8 mouse cellular contexts compared by ENCODE assay signal in the genomic region with DNA sequence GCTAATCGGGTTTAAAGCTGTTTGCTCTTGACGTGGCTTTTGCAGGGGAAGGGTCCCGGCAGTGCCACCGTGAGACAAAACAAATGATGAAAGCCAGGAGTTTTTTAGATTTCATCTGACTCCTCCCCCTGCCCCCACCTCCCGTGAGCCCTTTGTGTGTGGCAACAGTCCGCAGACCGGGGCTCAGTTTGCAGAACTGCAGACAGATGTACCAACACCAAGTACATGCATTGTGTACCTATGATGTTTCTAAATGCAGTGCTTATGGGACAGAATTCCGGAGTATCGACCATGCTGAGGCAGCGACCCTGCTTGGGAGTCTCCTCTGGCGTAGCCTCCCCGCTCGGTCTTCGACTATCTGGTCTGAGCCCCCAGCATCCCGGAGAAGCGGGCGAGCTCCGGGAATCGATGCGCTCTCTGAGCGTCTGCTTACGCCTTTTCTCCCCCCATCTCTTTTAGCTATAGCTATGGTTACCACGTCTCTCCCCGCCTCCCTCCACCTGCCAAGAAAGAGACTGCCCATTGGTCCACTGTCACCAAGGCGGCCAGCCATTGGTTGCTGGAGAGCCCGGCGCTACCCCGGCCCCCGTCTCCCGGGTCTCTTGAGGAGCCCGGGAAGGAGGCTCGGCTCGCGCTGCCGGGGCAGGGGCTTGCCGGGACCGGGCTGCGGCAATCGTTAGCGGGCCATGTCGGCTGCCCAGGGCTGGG. TPM values are rescaled to one million over a fixed set of nuclear protein-coding genes. Genes with fewer than 3 reads are reported as not detected.
DNase-seq lines count a peak whose midpoint lies in the region; ATAC-seq and TF ChIP-seq lines count a peak whose summit lies in the region.

TSS of gene Klhdc10 (plus strand) at position 561 of the 708 bp plus-strand sequence.

- peaks cover 5% of the 10 kb centered on the region for H3K36me3 ChIP-seq in G1E (replicated peaks)
- no peaks in the 10 kb centered on the region for H3K36me3 ChIP-seq in forebrain, embryonic 16.5 days (ENCODE audit: control insufficient read depth, insufficient read depth)
- H3K36me3 ChIP-seq in lung, embryonic 14.5 days (ENCODE audit: insufficient read depth), result no peaks in the 10 kb centered on the region
- no peaks in the 10 kb centered on the region for H3K36me3 ChIP-seq in thymus, adult 2 months (ENCODE audit: control insufficient read depth, insufficient read depth, low read length)

- peak; percentile 100 for DNase-seq in G1E (ENCODE audit: low spot score)
- DNase-seq in cerebellum, adult 18-20 months, result peak; percentile 99
- peak; percentile 100 for DNase-seq in heart, postnatal 36 days
- DNase-seq in layer of hippocampus, adult 2 months (ENCODE audit: low spot score in 2 of 2), result peak; percentile 100
- DNase-seq in lung, embryonic 14.5 days, result peak; percentile 99
- peak; percentile 100 for DNase-seq in thymus, adult 2 months

- H3K27ac ChIP-seq in forebrain, embryonic 16.5 days (ENCODE audit: low read length), result peak within 1 kb of the TSS; percentile 99
- H3K27ac ChIP-seq in layer of hippocampus, adult 2 months, result peak within 1 kb of the TSS; percentile 98
- peak within 1 kb of the TSS; percentile 98 for H3K27ac ChIP-seq in lung, embryonic 14.5 days (ENCODE audit: low read depth)
- H3K27ac ChIP-seq in olfactory bulb, adult 2 months (ENCODE audit: insufficient read depth, low read depth, low read length), result peak within 1 kb of the TSS; percentile 90
- peak within 1 kb of the TSS; percentile 91 for H3K27ac ChIP-seq in thymus, adult 2 months (ENCODE audit: control insufficient read depth, insufficient read depth, low read length)

- peak; percentile 70 for TF ChIP-seq POLR2A in olfactory bulb, adult 2 months (IDR thresholded peaks at IDR 0.05; ENCODE audit: insufficient read depth, low read depth, low read length)
- TF ChIP-seq POLR2A in thymus, adult 2 months (IDR thresholded peaks at IDR 0.05; ENCODE audit: control insufficient read depth, extremely low read depth, insufficient read depth, low read length, poor library complexity), result peak; percentile 59

- peak; percentile 99 for ATAC-seq in G1E (ENCODE audit: extremely low read depth, insufficient number of reproducible peaks, low FRiP score, poor library complexity, severe bottlenecking)
- peak; percentile 100 for ATAC-seq in forebrain, embryonic 16.5 days
- ATAC-seq in lung, embryonic 14.5 days (ENCODE audit: insufficient read depth), result peak; percentile 100

- H3K4me1 ChIP-seq in G1E (ENCODE audit: insufficient read depth, low read depth, low read length), result peaks cover 27% of the 10 kb centered on the region
- H3K4me1 ChIP-seq in forebrain, embryonic 16.5 days (replicated peaks; ENCODE audit: control insufficient read depth, insufficient read depth, low read length), result no peaks in the 10 kb centered on the region; the same call in 1 of the 2 replicates
- H3K4me1 ChIP-seq in lung, embryonic 14.5 days (ENCODE audit: insufficient read depth), result no peaks in the 10 kb centered on the region
- peaks cover 2% of the 10 kb centered on the region; the same call in 1 of the 2 replicates for H3K4me1 ChIP-seq in olfactory bulb, adult 2 months (ENCODE audit: control insufficient read depth, insufficient read depth, low read length)
- peaks cover 4% of the 10 kb centered on the region for H3K4me1 ChIP-seq in thymus, adult 2 months (replicated peaks; ENCODE audit: control insufficient read depth, insufficient read depth, low read length)

- 0 out of 2 replicates have a peak, but pooled peaks cover 3% of the 10 kb centered on the region for H3K27me3 ChIP-seq in G1E (ENCODE audit: insufficient read depth, low read length)
- H3K27me3 ChIP-seq in forebrain, embryonic 16.5 days (replicated peaks; ENCODE audit: control insufficient read depth, insufficient read depth, low read length), result no peaks in the 10 kb centered on the region
- no peaks in the 10 kb centered on the region for H3K27me3 ChIP-seq in lung, embryonic 14.5 days (ENCODE audit: insufficient read depth, low read length)
- no peaks in the 10 kb centered on the region for H3K27me3 ChIP-seq in thymus, adult 2 months (ENCODE audit: control insufficient read depth, insufficient read depth, low read length)

- H3K4me3 ChIP-seq in G1E (ENCODE audit: low read depth, low read length), result peak within 1 kb of the TSS; percentile 99
- H3K4me3 ChIP-seq in forebrain, embryonic 16.5 days (replicated peaks; ENCODE audit: low read length), result peak within 1 kb of the TSS; percentile 89
- peak within 1 kb of the TSS; percentile 88 for H3K4me3 ChIP-seq in layer of hippocampus, adult 2 months
- H3K4me3 ChIP-seq in lung, embryonic 14.5 days (ENCODE audit: low read depth, low read length), result peak within 1 kb of the TSS; percentile 99
- peak within 1 kb of the TSS; percentile 74 for H3K4me3 ChIP-seq in olfactory bulb, adult 2 months (ENCODE audit: insufficient read depth, low read depth, low read length)
- H3K4me3 ChIP-seq in thymus, adult 2 months (ENCODE audit: control insufficient read depth, insufficient read depth, low read length), result peak within 1 kb of the TSS; percentile 70

- peak within 1 kb of the TSS; percentile 60 for H3K4me2 ChIP-seq in forebrain, embryonic 16.5 days (ENCODE audit: low read length)
- peak within 1 kb of the TSS; percentile 70 for H3K4me2 ChIP-seq in lung, embryonic 14.5 days

- TF ChIP-seq CTCF in G1E (IDR thresholded peaks at IDR 0.05; ENCODE audit: low read depth, low read length), result no peak
- 0 out of 2 replicates have a peak, but pooled peaks have one; percentile 10 for TF ChIP-seq CTCF in layer of hippocampus, adult 2 months (conservative IDR thresholded peaks at IDR 0.05)
- TF ChIP-seq CTCF in lung, embryonic 14.5 days (IDR thresholded peaks at IDR 0.05; ENCODE audit: low read depth), result no peak
- TF ChIP-seq CTCF in olfactory bulb, adult 2 months (IDR thresholded peaks at IDR 0.05; ENCODE audit: insufficient read depth, low read depth, low read length), result no peak
- peak; percentile 43; the same call in 1 of the 2 replicates for TF ChIP-seq CTCF in thymus, adult 2 months (IDR thresholded peaks at IDR 0.05; ENCODE audit: borderline replicate concordance, control insufficient read depth, extremely low read depth, insufficient read depth, low read length, poor library complexity)

- intact Hi-C loops in heart, postnatal 36 days (cut with DNase I), result loop anchor here (2.0 to 5.0 kb wide), 4 partner anchors 106 to 635 kb away; partner anchors contain the start of genes Copg2, Ssmem1 and Tmem209

- WGBS in forebrain, embryonic 16.5 days, result under 1% methylated on average over 40 of the region's 41 CpGs
- WGBS in lung, embryonic 14.5 days, result 0% methylated on average over 41 of the region's 41 CpGs
- WGBS in olfactory bulb, adult 2 months, result under 1% methylated on average over 41 of the region's 41 CpGs
- under 1% methylated on average over 41 of the region's 41 CpGs for WGBS in thymus, adult 2 months

- H3K9me3 ChIP-seq in G1E (replicated peaks), result no peaks in the 10 kb centered on the region
- no peaks in the 10 kb centered on the region for H3K9me3 ChIP-seq in forebrain, embryonic 16.5 days (ENCODE audit: control insufficient read depth, low read length)
- H3K9me3 ChIP-seq in lung, embryonic 14.5 days (ENCODE audit: low read depth, low read length), result no peaks in the 10 kb centered on the region

- H3K9ac ChIP-seq in forebrain, embryonic 16.5 days (replicated peaks; ENCODE audit: low read depth, low read length), result peak within 1 kb of the TSS; percentile 98
- peak within 1 kb of the TSS; percentile 88 for H3K9ac ChIP-seq in lung, embryonic 14.5 days

RNA-seq across cellular contexts. Expression of gene Klhdc10, which starts in this region (rescaled TPM):
- total RNA-seq in G1E (2014; fragmentation: Nextera tagmentation) (45.7 and 48.8 TPM in 2 replicates), G1E (2017) (30.2 and 33.3 TPM in 2 replicates)
- 19.9 and 25.8 TPM in 2 replicates for polyA plus RNA-seq in G1E (2012)
- 38.0 TPM in 2 replicates for polyA plus RNA-seq in forebrain, embryonic 16.5 days (2015; fragmentation: Nextera tagmentation; extraction: Ambion mirVana)
- total RNA-seq in heart, postnatal 36 days (2021), result 10 to 100 TPM; 50.6 to 55.2 TPM
- 10 to 100 TPM; 88.8 to 96.1 TPM for total RNA-seq in layer of hippocampus, adult 2 months (2021)
- 32.6 and 33.9 TPM in 2 replicates for polyA plus RNA-seq in lung, embryonic 14.5 days (2014; fragmentation: Nextera tagmentation; extraction: Ambion mirVana)
- polyA plus RNA-seq in olfactory bulb, adult 2 months (2012; ENCODE audit: insufficient read depth, insufficient read length, low replicate concordance, missing spikeins), result not detected in 2 replicates
- 25.5 and 29.7 TPM in 2 replicates for polyA plus RNA-seq in thymus, adult 2 months (2012; rRNA removed)

Comparison
In these comparisons a context has a peak if more than half of its experiments do, and no peak if none do; other contexts are left out.
1. Peak in every context shown above with its lines: DNase-seq, ATAC-seq, H3K4me3 ChIP-seq and H3K27ac ChIP-seq.
2. CTCF ChIP-seq: peak in layer of hippocampus, adult 2 months (single experiment) and thymus, adult 2 months (single experiment); none in G1E (single experiment), lung, embryonic 14.5 days (single experiment) and olfactory bulb, adult 2 months (single experiment).